Mouse (Mus musculus): ENCODE data around the gene Cntnap1. TPM values are rescaled to one million over a fixed set of nuclear protein-coding genes. Genes with fewer than 3 reads are reported as not detected.
A peak's percentile ranks its signal among the peaks of the same experiment; 100 is the strongest.

The Cntnap1 gene
- polyA plus RNA-seq, 2 experiments, result 0.56 to 1.5 TPM

GRCm38 (mm10) chr11:101174389-101174745 lies 4.0 kb downstream of the Cntnap1 start:
- ATAC-seq (ENCODE audit: low FRiP score, low read depth) (no peak), DNase-seq (ENCODE audit: low spot score) (no peak)
- WGBS, result 25% methylated on average over 9 of the region's 9 CpGs
- Histone ChIP-seq H3K4me2 (replicated peaks; ENCODE audit: low read depth, low read length, severe bottlenecking) (peak overlapping the region; percentile 80), H3K27me3 (ENCODE audit: control insufficient read depth, insufficient read depth, low read length) (peaks cover 56% of the 10 kb centered on the region), H3K4me1 (ENCODE audit: control insufficient read depth, insufficient read depth, low read length) (peaks cover 33% of the 10 kb centered on the region), H3K27ac (replicated peaks; ENCODE audit: low read depth, low read length) (no peak overlapping the region), H3K36me3 (ENCODE audit: control insufficient read depth, insufficient read depth, low read length) (no peaks in the 10 kb centered on the region), H3K9me3 (ENCODE audit: control insufficient read depth, low read length) (no peaks in the 10 kb centered on the region), H3K4me3 (replicated peaks; ENCODE audit: low read length) (peak overlapping the region; percentile 35), H3K9ac (ENCODE audit: low read depth, low read length, severe bottlenecking) (peak overlapping the region; percentile 41; the same call in 1 of the 2 replicates)
- TF ChIP-seq POLR2A (IDR thresholded peaks at IDR 0.05; ENCODE audit: borderline replicate concordance, extremely low read depth, insufficient read depth, insufficient read length), result no peak

DNA sequence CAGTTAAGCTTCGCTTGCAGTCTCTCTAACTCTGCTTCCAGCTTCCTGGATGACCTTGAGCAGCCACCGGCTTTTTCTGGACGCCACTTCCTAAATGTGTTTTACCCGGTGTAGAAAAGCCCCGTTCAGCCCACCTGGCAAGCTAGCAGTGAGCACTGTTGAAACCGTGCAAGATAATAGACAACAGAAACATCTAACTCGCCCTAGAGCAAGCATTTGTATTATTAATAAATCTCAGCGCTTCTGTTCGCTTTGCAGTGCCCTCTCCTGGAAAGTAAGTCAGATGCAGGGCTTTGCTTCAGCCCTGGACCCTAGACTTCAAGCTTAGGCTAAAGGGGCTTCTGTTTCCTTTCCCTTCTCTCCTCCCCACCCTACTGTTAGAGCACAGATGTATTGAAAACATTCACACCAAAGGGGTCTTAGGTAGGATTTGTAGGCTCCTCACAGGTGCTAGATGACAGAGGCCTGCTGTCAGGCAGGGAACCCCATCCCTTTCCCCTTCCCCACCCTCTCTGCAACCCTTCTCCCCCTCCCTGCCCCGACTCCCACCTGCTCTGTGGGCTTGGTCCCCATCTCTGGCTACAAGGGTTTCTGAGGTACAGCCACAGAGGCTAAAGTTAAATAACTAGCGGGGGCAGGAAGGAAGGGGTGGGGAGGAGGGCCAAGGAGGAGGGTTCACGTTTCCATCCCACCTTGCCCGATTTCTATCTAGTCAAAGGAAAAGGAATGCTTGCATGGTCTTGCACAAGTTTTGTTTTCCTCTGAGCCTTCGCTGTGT lies 4.7 kb downstream of the Cntnap1 start, which contains the start of gene Ccr10:
Gene Ccr10 (minus strand): TSS at position 593 of the 778 bp plus-strand sequence.
- DNase-seq (ENCODE audit: low spot score), result no peak
- peak within 1 kb of the TSS; percentile 41; the same call in 1 of the 2 replicates for H3K9ac ChIP-seq (ENCODE audit: low read depth, low read length, severe bottlenecking)
- H3K9me3 ChIP-seq (ENCODE audit: control insufficient read depth, low read length), result no peaks in the 10 kb centered on the region
- TF ChIP-seq POLR2A (IDR thresholded peaks at IDR 0.05; ENCODE audit: borderline replicate concordance, extremely low read depth, insufficient read depth, insufficient read length), result no peak
- peaks cover 49% of the 10 kb centered on the region for H3K27me3 ChIP-seq (ENCODE audit: control insufficient read depth, insufficient read depth, low read length)
- H3K36me3 ChIP-seq (ENCODE audit: control insufficient read depth, insufficient read depth, low read length), result no peaks in the 10 kb centered on the region
- H3K4me1 ChIP-seq (ENCODE audit: control insufficient read depth, insufficient read depth, low read length), result peaks cover 27% of the 10 kb centered on the region
- peak within 1 kb of the TSS; percentile 35 for H3K4me3 ChIP-seq (replicated peaks; ENCODE audit: low read length)
- 19% methylated on average over 14 of the region's 14 CpGs for WGBS
- H3K27ac ChIP-seq (replicated peaks; ENCODE audit: low read depth, low read length), result no peak within 1 kb of the TSS
- no peak for ATAC-seq (ENCODE audit: low FRiP score, low read depth)
- peak within 1 kb of the TSS; percentile 80 for H3K4me2 ChIP-seq (replicated peaks; ENCODE audit: low read depth, low read length, severe bottlenecking)

GRCm38 (mm10) chr11:101175636-101176116 lies 5.4 kb downstream of the Cntnap1 start:
- H3K27me3 ChIP-seq (ENCODE audit: control insufficient read depth, insufficient read depth, low read length), result peaks cover 44% of the 10 kb centered on the region
- H3K4me2 ChIP-seq (replicated peaks; ENCODE audit: low read depth, low read length, severe bottlenecking), result peak overlapping the region; percentile 45
- H3K9me3 ChIP-seq (ENCODE audit: control insufficient read depth, low read length), result no peaks in the 10 kb centered on the region
- 11% methylated on average over 11 of the region's 11 CpGs for WGBS
- H3K36me3 ChIP-seq (ENCODE audit: control insufficient read depth, insufficient read depth, low read length), result no peaks in the 10 kb centered on the region
- peaks cover 25% of the 10 kb centered on the region for H3K4me1 ChIP-seq (ENCODE audit: control insufficient read depth, insufficient read depth, low read length)
- ATAC-seq (ENCODE audit: low FRiP score, low read depth), result no peak
- H3K9ac ChIP-seq (ENCODE audit: low read depth, low read length, severe bottlenecking), result no peak overlapping the region
- no peak overlapping the region for H3K27ac ChIP-seq (replicated peaks; ENCODE audit: low read depth, low read length)
- TF ChIP-seq POLR2A (IDR thresholded peaks at IDR 0.05; ENCODE audit: borderline replicate concordance, extremely low read depth, insufficient read depth, insufficient read length), result no peak
- no peak for DNase-seq (ENCODE audit: low spot score)
- peak overlapping the region; percentile 24 for H3K4me3 ChIP-seq (replicated peaks; ENCODE audit: low read length)

DNA sequence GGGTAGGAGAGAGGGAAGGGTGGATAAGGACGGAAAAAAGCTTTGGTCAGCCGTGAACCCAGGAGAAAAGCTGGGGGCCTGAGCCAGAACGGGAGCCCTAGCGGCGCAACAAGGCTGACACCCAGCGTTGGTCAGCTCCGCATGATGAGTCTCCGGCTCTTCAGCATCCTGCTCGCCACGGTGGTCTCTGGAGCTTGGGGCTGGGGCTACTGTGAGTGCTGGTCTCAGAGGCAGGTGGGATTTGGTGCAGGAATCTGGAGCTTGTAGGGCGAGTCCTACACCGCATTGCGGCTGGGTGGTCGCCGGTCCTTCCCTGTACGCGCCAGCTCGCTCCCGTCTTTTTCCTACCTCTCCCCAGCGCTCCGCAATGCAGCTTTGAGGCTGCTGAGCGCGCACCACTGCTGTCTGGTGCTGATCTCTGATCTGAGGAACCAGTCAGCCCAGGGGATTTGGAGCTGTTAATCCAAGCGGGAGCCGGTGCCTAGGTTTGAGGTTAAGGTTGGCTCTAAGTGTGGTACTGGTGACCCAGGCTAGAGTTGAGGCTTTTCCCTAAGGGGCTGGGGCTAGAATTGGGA lies 5.9 kb downstream of the Cntnap1 start:
- ATAC-seq (ENCODE audit: low FRiP score, low read depth) (no peak), DNase-seq (ENCODE audit: low spot score) (no peak)
- no peak overlapping the region for H3K27ac ChIP-seq (replicated peaks; ENCODE audit: low read depth, low read length)
- H3K27me3 ChIP-seq (ENCODE audit: control insufficient read depth, insufficient read depth, low read length), result peaks cover 44% of the 10 kb centered on the region
- H3K4me1 ChIP-seq (ENCODE audit: control insufficient read depth, insufficient read depth, low read length), result peaks cover 25% of the 10 kb centered on the region
- no peaks in the 10 kb centered on the region for H3K36me3 ChIP-seq (ENCODE audit: control insufficient read depth, insufficient read depth, low read length)
- H3K9ac ChIP-seq (ENCODE audit: low read depth, low read length, severe bottlenecking), result no peak overlapping the region
- peak overlapping the region; percentile 24 for H3K4me3 ChIP-seq (replicated peaks; ENCODE audit: low read length)
- no peaks in the 10 kb centered on the region for H3K9me3 ChIP-seq (ENCODE audit: control insufficient read depth, low read length)
- peak overlapping the region; percentile 45 for H3K4me2 ChIP-seq (replicated peaks; ENCODE audit: low read depth, low read length, severe bottlenecking)
- no peak for TF ChIP-seq POLR2A (IDR thresholded peaks at IDR 0.05; ENCODE audit: borderline replicate concordance, extremely low read depth, insufficient read depth, insufficient read length)
- WGBS, result under 1% methylated on average over 25 of the region's 25 CpGs

DNA sequence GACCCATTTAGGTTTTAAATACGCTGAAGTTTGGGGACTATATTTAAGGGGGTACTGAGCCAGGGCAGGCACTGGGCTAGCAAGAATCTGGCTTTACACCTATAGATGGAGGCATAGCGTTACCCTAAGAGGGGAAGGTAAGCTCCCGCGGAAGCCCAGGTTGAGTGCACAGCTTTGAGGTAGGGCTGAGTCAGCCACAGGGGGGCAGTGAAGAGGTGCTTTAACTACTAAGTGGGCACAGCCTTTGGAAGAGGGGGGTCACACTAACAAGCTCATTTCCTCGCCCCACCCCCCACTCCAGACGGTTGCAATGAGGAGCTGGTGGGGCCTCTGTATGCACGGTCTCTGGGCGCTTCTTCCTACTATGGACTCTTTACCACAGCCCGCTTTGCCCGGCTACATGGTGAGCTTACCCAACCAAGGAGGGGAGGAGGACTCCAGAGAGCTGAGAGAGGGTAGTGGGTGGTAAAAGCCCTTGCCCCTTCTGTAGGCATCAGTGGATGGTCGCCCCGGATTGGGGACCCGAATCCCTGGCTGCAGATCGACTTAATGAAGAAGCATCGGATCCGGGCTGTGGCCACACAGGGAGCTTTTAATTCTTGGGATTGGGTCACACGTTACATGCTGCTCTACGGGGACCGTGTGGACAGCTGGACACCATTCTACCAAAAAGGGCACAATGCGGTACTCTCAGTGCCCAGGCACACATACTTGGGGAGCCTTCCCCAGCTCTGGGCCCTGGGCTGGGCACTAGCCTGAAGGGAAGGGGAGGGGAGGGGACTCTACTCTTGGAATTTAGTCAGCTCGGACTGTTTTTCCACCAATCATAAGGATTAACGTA lies 6.8 kb downstream of the Cntnap1 start:
- peaks cover 25% of the 10 kb centered on the region for H3K4me1 ChIP-seq (ENCODE audit: control insufficient read depth, insufficient read depth, low read length)
- no peaks in the 10 kb centered on the region for H3K9me3 ChIP-seq (ENCODE audit: control insufficient read depth, low read length)
- DNase-seq (ENCODE audit: low spot score) (peak; percentile 71), ATAC-seq (ENCODE audit: low FRiP score, low read depth) (no peak)
- TF ChIP-seq POLR2A (IDR thresholded peaks at IDR 0.05; ENCODE audit: borderline replicate concordance, extremely low read depth, insufficient read depth, insufficient read length), result no peak
- H3K4me3 ChIP-seq (replicated peaks; ENCODE audit: low read length), result no peak overlapping the region; the same call in 1 of the 2 replicates
- H3K36me3 ChIP-seq (ENCODE audit: control insufficient read depth, insufficient read depth, low read length), result no peaks in the 10 kb centered on the region
- H3K27me3 ChIP-seq (ENCODE audit: control insufficient read depth, insufficient read depth, low read length), result peaks cover 44% of the 10 kb centered on the region
- H3K27ac ChIP-seq (replicated peaks; ENCODE audit: low read depth, low read length), result no peak overlapping the region
- peak overlapping the region; percentile 45; the same call in 1 of the 2 replicates for H3K4me2 ChIP-seq (replicated peaks; ENCODE audit: low read depth, low read length, severe bottlenecking)
- H3K9ac ChIP-seq (ENCODE audit: low read depth, low read length, severe bottlenecking), result no peak overlapping the region
- WGBS, result 23% methylated on average over 22 of the region's 22 CpGs

All from limb, embryonic 14.5 days (tissue).